Mouse (Mus musculus): ENCODE results near the gene Cdk17. TPM values are rescaled to one million over a fixed set of nuclear protein-coding genes. Genes with fewer than 3 reads are reported as not detected.
A peak's percentile ranks its signal among the peaks of the same experiment; 100 is the strongest.

The Cdk17 gene
- polyA plus RNA-seq, 1 experiment from 2014 or later, result 23.0 TPM

DNA sequence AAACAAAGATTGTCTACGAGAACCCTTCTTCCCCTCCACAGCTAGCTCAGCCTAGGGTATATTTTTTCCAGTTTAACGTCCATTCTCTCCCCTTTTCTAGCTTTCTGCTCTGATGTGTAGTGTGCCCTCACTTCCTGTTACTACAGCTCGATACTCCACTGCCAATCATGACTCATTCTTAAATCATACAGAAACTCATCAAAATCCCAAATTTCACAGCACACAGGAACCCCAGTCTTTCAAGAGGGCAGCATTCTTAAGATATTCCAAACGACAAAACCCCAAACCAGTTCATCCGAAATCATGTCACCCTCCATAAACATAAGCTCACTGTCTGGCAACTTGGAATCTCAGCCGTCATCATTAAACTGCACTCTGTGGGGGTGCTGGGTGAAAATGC is 145.3 kb downstream of the Cdk17 start:
- Histone ChIP-seq H3K27ac (no peak overlapping the region), H3K36me3 (no peaks in the 10 kb centered on the region), H3K9me3 (replicated peaks) (no peaks in the 10 kb centered on the region), H3K4me1 (peaks cover 21% of the 10 kb centered on the region), H3K9ac (no peak overlapping the region), H3K27me3 (replicated peaks) (peaks cover 25% of the 10 kb centered on the region), H3K4me2 (no peak overlapping the region), H3K4me3 (no peak overlapping the region)
- WGBS (ENCODE audit: insufficient replicate concordance), result 53% methylated on average over 6 of the region's 6 CpGs
- ATAC-seq, result no peak

DNA sequence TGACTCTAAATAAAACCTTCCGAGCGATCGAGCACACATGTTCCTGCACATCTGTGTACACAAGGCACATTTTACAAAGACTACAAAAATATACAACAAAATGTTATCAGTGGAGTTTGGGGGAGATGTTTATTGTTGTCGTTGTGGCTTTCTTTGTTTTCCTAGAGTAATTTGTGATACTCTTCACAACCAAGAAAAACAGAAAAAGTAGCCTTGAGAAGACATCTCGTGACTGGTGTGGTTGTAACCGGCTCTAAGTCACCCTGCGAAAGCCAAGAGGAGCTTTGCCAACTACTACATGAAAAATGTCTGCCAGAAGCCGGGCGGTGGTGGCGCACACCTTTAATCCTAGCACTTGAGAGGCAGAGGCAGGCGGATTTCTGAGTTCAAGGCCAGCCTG is 145.7 kb downstream of the Cdk17 start:
- ATAC-seq, result no peak
- Histone ChIP-seq H3K27me3 (replicated peaks) (peaks cover 29% of the 10 kb centered on the region), H3K36me3 (no peaks in the 10 kb centered on the region), H3K4me2 (no peak overlapping the region), H3K4me3 (no peak overlapping the region), H3K27ac (no peak overlapping the region), H3K9me3 (replicated peaks) (no peaks in the 10 kb centered on the region), H3K4me1 (peaks cover 21% of the 10 kb centered on the region), H3K9ac (no peak overlapping the region)
- 77% methylated on average over 11 of the region's 11 CpGs for WGBS (ENCODE audit: insufficient replicate concordance)

DNA sequence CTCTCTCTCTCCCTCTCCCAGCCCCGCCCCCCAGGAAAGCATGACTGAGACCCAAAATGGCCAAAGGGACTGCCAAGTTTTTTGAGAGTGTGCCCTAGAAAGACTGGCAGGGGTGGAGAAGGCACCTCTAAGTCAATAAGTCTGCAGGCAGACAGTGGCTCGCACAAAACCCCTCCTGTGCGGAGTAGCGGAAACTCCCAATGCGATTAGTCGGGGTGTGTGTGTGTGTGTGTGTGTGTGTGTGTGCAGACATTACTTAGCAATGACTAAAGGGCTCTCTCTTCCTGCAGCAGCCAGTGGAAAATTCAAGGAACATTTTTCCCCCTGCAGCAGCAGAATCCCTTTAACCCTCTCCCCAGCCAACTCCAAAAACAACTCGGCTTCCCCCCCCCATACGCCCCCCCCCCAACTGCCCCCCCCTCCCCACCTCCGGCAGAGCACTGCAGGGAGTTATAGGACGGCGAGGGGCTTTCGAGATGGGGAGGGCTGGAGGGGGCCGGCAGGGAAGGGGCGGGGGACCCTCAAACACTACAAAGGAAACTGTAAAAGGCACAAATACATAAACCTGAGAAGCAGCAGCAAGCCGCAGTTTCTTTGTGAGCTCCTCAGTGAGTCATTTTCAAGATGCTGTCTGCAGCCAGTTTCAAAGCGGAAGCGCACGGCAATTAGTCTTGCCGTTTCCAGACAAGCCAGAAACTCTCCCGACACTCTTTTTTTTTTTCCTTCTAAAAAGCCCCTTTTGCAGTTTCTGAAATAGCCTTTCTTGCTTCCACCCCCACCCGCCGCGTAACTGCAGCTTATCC is 148.7 kb downstream of the Cdk17 start:
- H3K9me3 ChIP-seq (replicated peaks), result no peaks in the 10 kb centered on the region
- ATAC-seq, result peak; percentile 40; the same call in 1 of the 2 replicates
- H3K9ac ChIP-seq, result peak overlapping the region; percentile 69
- peak overlapping the region; percentile 77 for H3K4me2 ChIP-seq
- WGBS (ENCODE audit: insufficient replicate concordance), result 1% methylated on average over 17 of the region's 23 CpGs
- peaks cover 53% of the 10 kb centered on the region for H3K27me3 ChIP-seq (replicated peaks)
- peaks cover 15% of the 10 kb centered on the region for H3K4me1 ChIP-seq
- peak overlapping the region; percentile 79 for H3K27ac ChIP-seq
- H3K4me3 ChIP-seq, result peak overlapping the region; percentile 63
- no peaks in the 10 kb centered on the region for H3K36me3 ChIP-seq

DNA sequence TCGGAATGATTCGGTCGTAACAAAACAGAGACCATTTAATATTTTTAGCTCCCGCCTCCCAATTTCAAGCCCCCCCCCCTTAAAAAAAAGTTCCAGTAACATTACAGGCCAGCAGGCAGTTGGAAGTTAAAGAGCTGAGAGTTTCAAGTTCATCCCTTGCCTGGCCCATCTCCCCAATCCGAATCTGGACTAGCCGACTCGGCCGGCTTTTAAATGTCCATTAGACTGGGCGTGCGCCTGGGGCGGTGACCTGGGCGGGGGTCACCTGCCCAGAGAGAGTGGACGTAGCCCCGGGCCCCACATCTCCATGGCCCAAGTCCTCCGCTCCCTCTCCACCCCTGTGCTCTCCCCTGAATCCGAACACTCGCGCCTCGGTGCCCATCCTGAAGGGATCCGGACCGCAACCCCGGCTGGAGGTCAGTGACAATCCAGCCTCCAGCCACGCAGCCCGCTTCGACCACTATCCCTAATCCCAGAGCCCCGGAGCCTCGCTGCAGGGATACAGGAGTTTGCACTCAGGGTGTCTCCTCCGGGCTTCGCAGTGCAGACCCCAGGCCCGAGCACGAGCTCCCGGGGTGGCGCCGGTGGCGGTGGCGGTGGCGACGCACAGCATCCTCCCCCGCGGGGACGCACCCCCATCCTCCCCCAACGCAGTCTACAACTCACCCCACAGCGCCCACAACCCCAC is 149.4 kb downstream of the Cdk17 start:
- Histone ChIP-seq H3K27ac (peak overlapping the region; percentile 79), H3K27me3 (replicated peaks) (peaks cover 53% of the 10 kb centered on the region), H3K4me1 (peaks cover 15% of the 10 kb centered on the region), H3K4me2 (peak overlapping the region; percentile 77), H3K4me3 (peak overlapping the region; percentile 63), H3K36me3 (no peaks in the 10 kb centered on the region), H3K9me3 (replicated peaks) (no peaks in the 10 kb centered on the region), H3K9ac (peak overlapping the region; percentile 69)
- ATAC-seq, result no peak
- under 1% methylated on average over 43 of the region's 43 CpGs for WGBS (ENCODE audit: insufficient replicate concordance)

DNA sequence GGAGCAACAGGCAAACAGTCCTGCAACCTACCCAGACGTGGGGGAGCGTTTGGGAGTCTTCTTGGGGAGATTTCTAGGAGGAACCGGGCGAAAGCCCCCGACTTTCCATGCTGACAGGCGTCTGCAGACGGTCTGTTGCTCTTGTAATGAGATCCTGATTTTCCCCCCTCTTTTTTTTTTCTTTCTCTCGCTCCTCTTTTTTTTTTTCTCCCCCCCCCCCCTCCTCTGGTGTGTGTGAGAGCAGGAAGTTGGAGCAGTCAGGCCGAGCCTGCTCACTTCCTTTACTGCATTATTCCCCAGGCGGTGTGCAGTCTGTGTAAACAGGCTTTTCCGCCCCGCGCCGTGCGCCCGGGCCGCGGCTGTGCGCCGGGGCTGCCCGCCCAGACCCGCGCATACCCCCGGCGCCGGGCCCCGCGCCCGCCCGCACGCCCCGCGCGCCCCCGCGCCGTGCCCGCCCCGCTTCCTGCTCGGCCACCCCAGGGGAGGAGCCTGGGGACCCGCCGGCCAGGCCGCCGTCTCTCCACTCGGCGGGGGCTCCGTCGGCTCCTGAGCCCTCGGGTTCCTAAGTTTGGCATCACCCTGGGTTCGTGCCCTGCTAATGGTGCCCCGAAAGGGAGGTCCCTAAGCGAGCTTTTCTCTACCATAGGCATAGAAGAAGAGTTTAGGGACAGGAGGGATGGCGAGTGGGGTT is 150.2 kb downstream of the Cdk17 start, which contains the start of gene Elk3:
TSS of gene Elk3 (minus strand) at position 415 of the 691 bp plus-strand sequence.
- Histone ChIP-seq H3K27me3 (replicated peaks) (peaks cover 53% of the 10 kb centered on the region), H3K9ac (peak within 1 kb of the TSS; percentile 69), H3K4me3 (peak within 1 kb of the TSS; percentile 63), H3K4me2 (peak within 1 kb of the TSS; percentile 77), H3K36me3 (no peaks in the 10 kb centered on the region), H3K9me3 (replicated peaks) (no peaks in the 10 kb centered on the region), H3K27ac (peak within 1 kb of the TSS; percentile 79), H3K4me1 (peaks cover 15% of the 10 kb centered on the region)
- peak; percentile 67 for ATAC-seq
- 1% methylated on average over 52 of the region's 53 CpGs for WGBS (ENCODE audit: insufficient replicate concordance)

DNA sequence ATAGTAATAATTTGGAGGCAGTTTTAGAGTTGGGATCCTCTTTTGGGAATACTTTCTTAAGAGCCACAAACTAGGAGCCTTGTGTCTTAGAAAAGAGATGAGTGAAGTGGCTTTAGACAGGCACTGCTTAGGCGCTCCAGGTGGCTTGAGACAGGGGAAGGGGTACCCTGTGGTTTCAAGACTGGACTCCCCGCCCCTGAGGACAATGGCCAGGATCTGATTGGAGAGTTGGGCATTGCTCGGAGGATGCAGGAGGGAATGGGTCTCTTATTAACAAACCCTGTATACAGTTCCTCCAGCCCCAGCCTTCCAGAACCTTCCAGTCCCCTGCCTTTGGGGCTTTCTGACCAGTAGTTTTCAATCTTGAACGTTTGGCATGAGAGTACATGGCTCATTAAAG is 150.9 kb downstream of the Cdk17 start:
- no peak overlapping the region for H3K9ac ChIP-seq
- H3K4me2 ChIP-seq, result peak overlapping the region; percentile 77
- H3K4me3 ChIP-seq, result no peak overlapping the region
- H3K36me3 ChIP-seq, result no peaks in the 10 kb centered on the region
- H3K4me1 ChIP-seq, result peaks cover 15% of the 10 kb centered on the region
- ATAC-seq, result no peak
- no peaks in the 10 kb centered on the region for H3K9me3 ChIP-seq (replicated peaks)
- H3K27me3 ChIP-seq (replicated peaks), result peaks cover 55% of the 10 kb centered on the region
- no peak overlapping the region for H3K27ac ChIP-seq
- WGBS (ENCODE audit: insufficient replicate concordance), result 11% methylated on average over 4 of the region's 4 CpGs

MicroRNA genes within 50 kb of the gene (microRNA counts, 519-probe panel; counts per million panel counts)
- microRNA mmu-miR-1931, result 582 counts per million, percentile 70 among the panel's probes with 10 or more counts

Small RNA genes lying within 50 kb of the gene (microRNA-seq; reads per million reads assigned to microRNA genes)
- 1.1 reads per million for gene Mir1931

Other genes starting within 250 kb of the Cdk17 start
- 0.12 TPM in 1 of 2 replicates, not detected in the other for gene Cfap54, start 79.3 kb upstream of the Cdk17 start, polyA plus RNA-seq (2016; fragmentation: Nextera tagmentation; extraction: Ambion mirVana)
- gene Elk3, start 150.3 kb downstream of the Cdk17 start, polyA plus RNA-seq (2016; fragmentation: Nextera tagmentation; extraction: Ambion mirVana), result 8.6 and 9.6 TPM in 2 replicates

Data from liver, embryonic 12.5 days (tissue).